Mouse (Mus musculus): ENCODE measurements around the gene Gulp1. TPM values are rescaled to one million over a fixed set of nuclear protein-coding genes. Genes with fewer than 3 reads are reported as not detected.

The Gulp1 gene
- 16.5 and 22.5 TPM in 2 replicates for polyA plus RNA-seq (2014; fragmentation: Nextera tagmentation; extraction: Ambion mirVana)

- ATAC-seq (replicated peaks; ENCODE audit: low FRiP score, low TSS enrichment, low read depth) = peak; percentile 89
- Histone ChIP-seq H3K27me3 (replicated peaks; ENCODE audit: control insufficient read depth, insufficient read depth, low read length) (no peaks in the 10 kb centered on the region), H3K36me3 (ENCODE audit: control insufficient read depth, insufficient read depth, low read length) (no peaks in the 10 kb centered on the region), H3K4me1 (replicated peaks; ENCODE audit: control insufficient read depth, insufficient read depth, low read length) (peaks cover 16% of the 10 kb centered on the region), H3K27ac (ENCODE audit: low read depth) (peak within 1 kb of the TSS; percentile 86), H3K9me3 (ENCODE audit: control insufficient read depth, low read length) (no peaks in the 10 kb centered on the region), H3K9ac (ENCODE audit: low read length) (peak within 1 kb of the TSS; percentile 81), H3K4me2 (ENCODE audit: low read length) (peak within 1 kb of the TSS; percentile 68), H3K4me3 (ENCODE audit: low read depth, low read length) (peak within 1 kb of the TSS; percentile 86)
- under 1% methylated on average over 53 of the region's 55 CpGs for WGBS
- DNase-seq (ENCODE audit: low spot score) = peak; percentile 89
These were observed at the start of gene Gulp1 for GRCm38 (mm10) chr1:44551461-44552370. Gene Gulp1, plus strand, starts transcription at chr1:44551511.

- Histone ChIP-seq H3K27ac (ENCODE audit: low read depth) (no peak overlapping the region), H3K9ac (ENCODE audit: low read length) (no peak overlapping the region), H3K4me2 (ENCODE audit: low read length) (no peak overlapping the region), H3K36me3 (ENCODE audit: control insufficient read depth, insufficient read depth, low read length) (no peaks in the 10 kb centered on the region), H3K4me3 (ENCODE audit: low read depth, low read length) (no peak overlapping the region), H3K9me3 (ENCODE audit: control insufficient read depth, low read length) (no peaks in the 10 kb centered on the region), H3K27me3 (replicated peaks; ENCODE audit: control insufficient read depth, insufficient read depth, low read length) (no peaks in the 10 kb centered on the region), H3K4me1 (replicated peaks; ENCODE audit: control insufficient read depth, insufficient read depth, low read length) (peaks cover 16% of the 10 kb centered on the region)
- 73% methylated on average over 6 of the region's 6 CpGs for WGBS
- ATAC-seq (replicated peaks; ENCODE audit: low FRiP score, low TSS enrichment, low read depth) (no peak), DNase-seq (ENCODE audit: low spot score) (no peak)
These were observed 1.1 kb upstream of the Gulp1 start for GRCm38 (mm10) chr1:44550261-44550660.

DNA sequence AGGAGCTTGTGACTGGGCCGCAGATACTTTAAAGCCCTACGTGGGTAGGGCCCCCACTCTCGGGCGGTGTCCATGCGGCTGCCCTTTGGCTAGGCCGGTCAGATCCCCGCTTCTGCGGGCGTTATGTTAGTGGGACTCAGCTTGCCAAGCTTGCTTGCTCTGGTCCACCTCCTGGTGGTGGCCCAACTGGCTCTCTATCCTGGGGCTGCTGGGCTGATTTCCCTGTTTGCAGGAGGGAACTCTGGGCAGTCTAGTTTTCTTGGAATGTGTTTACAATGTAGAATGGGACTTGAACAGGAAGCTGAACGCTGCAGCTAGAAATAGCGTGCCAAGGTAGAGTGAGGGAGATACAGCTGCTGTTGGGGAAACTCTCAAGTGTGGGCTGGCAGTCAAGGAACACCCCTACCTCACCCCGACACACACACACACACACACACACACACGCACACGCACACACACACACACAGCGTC, 1.1 kb downstream of the Gulp1 start:
- ATAC-seq (replicated peaks; ENCODE audit: low FRiP score, low TSS enrichment, low read depth) (peak; percentile 71), DNase-seq (ENCODE audit: low spot score) (peak; percentile 85)
- Histone ChIP-seq H3K9ac (ENCODE audit: low read length) (peak overlapping the region; percentile 81), H3K9me3 (ENCODE audit: control insufficient read depth, low read length) (no peaks in the 10 kb centered on the region), H3K36me3 (ENCODE audit: control insufficient read depth, insufficient read depth, low read length) (no peaks in the 10 kb centered on the region), H3K4me2 (ENCODE audit: low read length) (peak overlapping the region; percentile 68), H3K4me3 (ENCODE audit: low read depth, low read length) (peak overlapping the region; percentile 86), H3K4me1 (replicated peaks; ENCODE audit: control insufficient read depth, insufficient read depth, low read length) (peaks cover 16% of the 10 kb centered on the region), H3K27ac (ENCODE audit: low read depth) (peak overlapping the region; percentile 86), H3K27me3 (replicated peaks; ENCODE audit: control insufficient read depth, insufficient read depth, low read length) (no peaks in the 10 kb centered on the region)
- 2% methylated on average over 15 of the region's 15 CpGs for WGBS

GRCm38 (mm10) chr1:44553166-44553898, 2.0 kb downstream of the Gulp1 start:
- WGBS = 18% methylated on average over 6 of the region's 6 CpGs
- ATAC-seq (replicated peaks; ENCODE audit: low FRiP score, low TSS enrichment, low read depth) (no peak), DNase-seq (ENCODE audit: low spot score) (peak; percentile 60)
- H3K36me3 ChIP-seq (ENCODE audit: control insufficient read depth, insufficient read depth, low read length) = no peaks in the 10 kb centered on the region
- peaks cover 16% of the 10 kb centered on the region for H3K4me1 ChIP-seq (replicated peaks; ENCODE audit: control insufficient read depth, insufficient read depth, low read length)
- peak overlapping the region; percentile 86 for H3K27ac ChIP-seq (ENCODE audit: low read depth)
- H3K9ac ChIP-seq (ENCODE audit: low read length) = no peak overlapping the region
- H3K4me2 ChIP-seq (ENCODE audit: low read length) = peak overlapping the region; percentile 68
- H3K9me3 ChIP-seq (ENCODE audit: control insufficient read depth, low read length) = no peaks in the 10 kb centered on the region
- H3K4me3 ChIP-seq (ENCODE audit: low read depth, low read length) = peak overlapping the region; percentile 86
- H3K27me3 ChIP-seq (replicated peaks; ENCODE audit: control insufficient read depth, insufficient read depth, low read length) = no peaks in the 10 kb centered on the region

- no peak overlapping the region for H3K4me2 ChIP-seq (ENCODE audit: low read length)
- WGBS = 64% methylated on average over 4 of the region's 4 CpGs
These were observed 16.1 kb downstream of the Gulp1 start for GRCm38 (mm10) chr1:44567431-44567830.

DNA sequence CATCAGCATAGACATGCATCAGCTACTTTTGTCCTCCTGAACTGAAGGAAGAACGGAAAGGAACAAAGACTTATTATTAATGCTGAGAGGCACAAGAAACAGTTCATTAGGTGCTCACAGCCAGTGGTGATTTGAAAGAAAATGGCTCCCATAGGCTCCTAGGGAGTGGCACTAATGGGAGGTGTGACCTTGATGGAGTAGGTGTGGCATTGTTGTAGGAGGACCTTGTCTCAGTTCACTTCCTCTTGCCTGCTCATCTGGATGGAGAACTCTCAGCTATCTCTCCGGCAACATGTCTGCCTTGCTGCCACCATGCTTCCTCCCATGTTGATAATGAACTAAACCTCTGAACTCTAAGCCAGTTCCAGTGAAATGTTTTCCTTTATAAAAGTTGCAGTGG, 17.0 kb downstream of the Gulp1 start:
- Histone ChIP-seq H3K4me2 (ENCODE audit: low read length) (no peak overlapping the region), H3K36me3 (ENCODE audit: control insufficient read depth, insufficient read depth, low read length) (no peaks in the 10 kb centered on the region), H3K9me3 (ENCODE audit: control insufficient read depth, low read length) (no peaks in the 10 kb centered on the region), H3K4me1 (replicated peaks; ENCODE audit: control insufficient read depth, insufficient read depth, low read length) (no peaks in the 10 kb centered on the region), H3K9ac (ENCODE audit: low read length) (no peak overlapping the region), H3K27ac (ENCODE audit: low read depth) (no peak overlapping the region), H3K27me3 (replicated peaks; ENCODE audit: control insufficient read depth, insufficient read depth, low read length) (no peaks in the 10 kb centered on the region), H3K4me3 (ENCODE audit: low read depth, low read length) (no peak overlapping the region)
- DNase-seq (ENCODE audit: low spot score) (no peak), ATAC-seq (replicated peaks; ENCODE audit: low FRiP score, low TSS enrichment, low read depth) (no peak)
- 85% methylated on average over 2 of the region's 2 CpGs for WGBS

More at GRCm38 (mm10) chr1:44567431-44567830, 16.1 kb downstream of the Gulp1 start:
- H3K9ac ChIP-seq (ENCODE audit: low read length) = no peak overlapping the region
- H3K4me3 ChIP-seq (ENCODE audit: low read depth, low read length) = no peak overlapping the region
- DNase-seq (ENCODE audit: low spot score) = no peak
- H3K36me3 ChIP-seq (ENCODE audit: control insufficient read depth, insufficient read depth, low read length) = no peaks in the 10 kb centered on the region
- no peaks in the 10 kb centered on the region for H3K4me1 ChIP-seq (replicated peaks; ENCODE audit: control insufficient read depth, insufficient read depth, low read length)
- H3K27ac ChIP-seq (ENCODE audit: low read depth) = no peak overlapping the region
- no peaks in the 10 kb centered on the region for H3K27me3 ChIP-seq (replicated peaks; ENCODE audit: control insufficient read depth, insufficient read depth, low read length)
- no peaks in the 10 kb centered on the region for H3K9me3 ChIP-seq (ENCODE audit: control insufficient read depth, low read length)
- no peak for ATAC-seq (replicated peaks; ENCODE audit: low FRiP score, low TSS enrichment, low read depth)

DNA sequence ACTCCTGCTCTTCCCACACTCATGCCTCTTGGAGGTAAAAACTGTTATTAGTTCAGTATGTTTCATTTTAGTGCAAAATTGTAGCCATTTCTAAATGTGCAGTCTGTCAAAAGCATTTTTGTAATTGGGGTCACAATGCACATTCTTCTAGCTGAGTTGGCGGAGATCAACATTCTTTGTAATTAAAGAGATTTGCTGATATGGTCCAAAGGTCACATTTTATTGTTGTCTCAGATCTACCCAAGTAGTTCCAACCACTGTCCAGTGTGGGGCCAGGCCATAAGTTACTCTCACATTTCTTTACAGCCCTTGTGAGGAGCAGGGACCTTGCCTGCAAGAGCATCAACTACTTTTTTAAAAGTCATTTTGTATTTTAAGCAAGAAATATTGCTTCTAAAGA, 24.7 kb downstream of the Gulp1 start:
- H3K27me3 ChIP-seq (replicated peaks; ENCODE audit: control insufficient read depth, insufficient read depth, low read length) = no peaks in the 10 kb centered on the region
- no peaks in the 10 kb centered on the region for H3K36me3 ChIP-seq (ENCODE audit: control insufficient read depth, insufficient read depth, low read length)
- no peaks in the 10 kb centered on the region for H3K9me3 ChIP-seq (ENCODE audit: control insufficient read depth, low read length)
- H3K4me1 ChIP-seq (replicated peaks; ENCODE audit: control insufficient read depth, insufficient read depth, low read length) = no peaks in the 10 kb centered on the region
- no peak overlapping the region for H3K27ac ChIP-seq (ENCODE audit: low read depth)
- WGBS = 67% methylated on average over 1 of the region's 1 CpGs
- no peak overlapping the region for H3K9ac ChIP-seq (ENCODE audit: low read length)
- no peak for DNase-seq (ENCODE audit: low spot score)
- no peak overlapping the region for H3K4me3 ChIP-seq (ENCODE audit: low read depth, low read length)
- ATAC-seq (replicated peaks; ENCODE audit: low FRiP score, low TSS enrichment, low read depth) = no peak
- H3K4me2 ChIP-seq (ENCODE audit: low read length) = no peak overlapping the region

DNA sequence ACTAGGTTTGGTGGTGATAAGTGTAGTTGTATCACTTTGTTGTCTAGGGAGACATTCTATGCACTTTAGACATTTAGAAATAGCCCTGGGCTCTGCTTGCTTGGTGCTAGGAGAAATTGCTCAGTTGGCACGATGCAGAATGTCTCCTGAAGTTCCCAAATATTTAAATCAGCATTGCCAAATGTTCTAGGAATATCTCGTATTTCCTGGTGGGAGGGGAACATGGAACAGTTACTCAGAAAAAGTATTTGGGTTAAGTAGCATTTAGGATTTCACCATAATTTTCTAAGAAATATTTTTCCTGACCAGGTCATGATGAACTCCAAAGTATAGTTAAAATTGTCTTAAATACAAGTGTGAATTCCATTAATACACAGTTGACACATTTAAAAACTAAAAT, 25.3 kb downstream of the Gulp1 start:
- H3K27me3 ChIP-seq (replicated peaks; ENCODE audit: control insufficient read depth, insufficient read depth, low read length) = no peaks in the 10 kb centered on the region
- H3K4me2 ChIP-seq (ENCODE audit: low read length) = no peak overlapping the region
- no peak overlapping the region for H3K9ac ChIP-seq (ENCODE audit: low read length)
- no peaks in the 10 kb centered on the region for H3K4me1 ChIP-seq (replicated peaks; ENCODE audit: control insufficient read depth, insufficient read depth, low read length)
- ATAC-seq (replicated peaks; ENCODE audit: low FRiP score, low TSS enrichment, low read depth) = no peak
- H3K27ac ChIP-seq (ENCODE audit: low read depth) = no peak overlapping the region
- WGBS = 81% methylated on average over 2 of the region's 2 CpGs
- no peak for DNase-seq (ENCODE audit: low spot score)
- H3K36me3 ChIP-seq (ENCODE audit: control insufficient read depth, insufficient read depth, low read length) = no peaks in the 10 kb centered on the region
- H3K4me3 ChIP-seq (ENCODE audit: low read depth, low read length) = no peak overlapping the region
- no peaks in the 10 kb centered on the region for H3K9me3 ChIP-seq (ENCODE audit: control insufficient read depth, low read length)

Measured in intestine, embryonic 14.5 days (tissue).